Mouse (Mus musculus): ENCODE measurements around the gene Gorasp1.

GRCm38 (mm10) chr9:119913087-119913838, 24.1 kb downstream of the Gorasp1 start:
- no peak for TF ChIP-seq CTCF (conservative IDR thresholded peaks at IDR 0.05; ENCODE audit: insufficient read depth, insufficient read length, low read depth, low read length)
- TF ChIP-seq POLR2A (IDR thresholded peaks at IDR 0.05; ENCODE audit: low read depth, low read length), result no peak

Measured in kidney, adult 2 months (tissue).